Mouse (Mus musculus) hindbrain, postnatal 0 days (tissue): ENCODE data around the gene Gas6. TPM values are rescaled to one million over a fixed set of nuclear protein-coding genes. Genes with fewer than 3 reads are reported as not detected.

Source experiments
- ATAC-seq: fragments of 200-750 bp; cut with Nextera tagmentation; 2 replicates; pipeline ENCODE4 v1.8.0; 2017; ENCODE audit warnings: mild to moderate bottlenecking, moderate TSS enrichment, moderate library complexity
- DNase-seq: peaks from one replicate; pipeline ENCODE4 v3.0.0-alpha.2; 2015; ENCODE audit warnings: low spot score
- H3K27ac ChIP-seq: fragments of 300-500 bp; sonication (generic); 2 replicates; pipeline ENCODE4 v1.5.1; 2014; ENCODE audit warnings: mild to moderate bottlenecking
- H3K27me3 ChIP-seq: fragments of 300-500 bp; sonication (generic); 2 replicates; pipeline ENCODE4 v1.6.1; 2014; ENCODE audit warnings: low read length, mixed read lengths; ENCODE audit not compliant: insufficient read depth
- H3K36me3 ChIP-seq: fragments of 300-500 bp; sonication (generic); 2 replicates; pipeline ENCODE4 v1.6.1; 2014; ENCODE audit warnings: low read length, mixed read lengths; ENCODE audit not compliant: insufficient read depth
- H3K4me1 ChIP-seq: fragments of 300-500 bp; sonication (generic); 2 replicates; pipeline ENCODE4 v1.6.1; 2014; ENCODE audit warnings: antibody characterized with exemption, low read length, mixed read lengths; ENCODE audit not compliant: insufficient read depth
- H3K4me2 ChIP-seq: fragments of 300-500 bp; sonication (generic); 2 replicates; pipeline ENCODE4 v1.6.1; 2014; ENCODE audit warnings: low read depth, mild to moderate bottlenecking, low read length, moderate library complexity, mixed read lengths
- H3K4me3 ChIP-seq: fragments of 300-500 bp; sonication (generic); 2 replicates; pipeline ENCODE4 v1.5.1; 2014; ENCODE audit warnings: low read length
- H3K9ac ChIP-seq: fragments of 300-500 bp; sonication (generic); replicated peaks from 2 replicates; pipeline ENCODE4 v1.6.1; 2014; ENCODE audit warnings: mild to moderate bottlenecking, low read length, moderate library complexity, mixed read lengths
- H3K9me3 ChIP-seq: fragments of 300-500 bp; sonication (generic); 2 replicates; pipeline ENCODE4 v1.6.1; 2016; ENCODE audit warnings: low read length, mixed read lengths
- CTCF ChIP-seq: IDR thresholded peaks from 2 replicates; pipeline ENCODE4 v1.5.1; 2016; ENCODE audit warnings: antibody characterized with exemption, control low read depth, low read depth
- WGBS: fragments of 180-500 bp; shearing (Covaris S2); extraction: QIAGEN DNeasy Blood & Tissue Kit; methylation state at CpG from one replicate; pipeline ENCODE4 v1.1.7; 2014; 5-methylcytosine and 5-hydroxymethylcytosine counted together
- polyA plus RNA-seq: library from polyadenylated mRNA; unstranded; fragments of >200 nt; fragmentation: Nextera tagmentation; extraction: Ambion mirVana; gene quantifications from 2 replicates; pipeline ENCODE4 v1.2.1, GENCODE M21; 2015
- total RNA-seq: library from RNA; depleted of rRNA; stranded (reverse); fragments of >200 nt; gene quantifications from 2 replicates; pipeline ENCODE4 v1.2.3, GENCODE M21; 2014

Gene Gas6
- total and polyA plus RNA-seq, 2 experiments from 2014 or later = 78.4 to 89.0 TPM

- TF ChIP-seq CTCF = no peak
- WGBS = 44% methylated on average over 7 of the region's 9 CpGs
- peaks cover 22% of the 10 kb centered on the region for H3K4me1 ChIP-seq
- no peaks in the 10 kb centered on the region for H3K27me3 ChIP-seq
- no peaks in the 10 kb centered on the region for H3K36me3 ChIP-seq
- H3K9me3 ChIP-seq = no peaks in the 10 kb centered on the region
- H3K9ac ChIP-seq = no peak overlapping the region
- ATAC-seq = 0 out of 2 replicates have a peak, but pooled peaks have one; percentile 13
- peak overlapping the region; percentile 78 for H3K4me2 ChIP-seq
- no peak overlapping the region for H3K27ac ChIP-seq
- H3K4me3 ChIP-seq = no peak overlapping the region; the same call in 1 of the 2 replicates
- peak; percentile 29 for DNase-seq
These were observed 1.9 kb downstream of the Gas6 start for GRCm38 (mm10) chr8:13492198-13492995.

GRCm38 (mm10) chr8:13491491-13492010 lies 2.7 kb downstream of the Gas6 start:
- no peak overlapping the region for H3K9ac ChIP-seq
- H3K4me2 ChIP-seq = no peak overlapping the region
- 86% methylated on average over 14 of the region's 14 CpGs for WGBS
- no peak overlapping the region for H3K27ac ChIP-seq
- no peak for TF ChIP-seq CTCF
- no peaks in the 10 kb centered on the region for H3K9me3 ChIP-seq
- no peak for ATAC-seq
- DNase-seq = no peak
- no peaks in the 10 kb centered on the region for H3K27me3 ChIP-seq
- peaks cover 22% of the 10 kb centered on the region for H3K4me1 ChIP-seq
- H3K4me3 ChIP-seq = no peak overlapping the region
- no peaks in the 10 kb centered on the region for H3K36me3 ChIP-seq

DNA sequence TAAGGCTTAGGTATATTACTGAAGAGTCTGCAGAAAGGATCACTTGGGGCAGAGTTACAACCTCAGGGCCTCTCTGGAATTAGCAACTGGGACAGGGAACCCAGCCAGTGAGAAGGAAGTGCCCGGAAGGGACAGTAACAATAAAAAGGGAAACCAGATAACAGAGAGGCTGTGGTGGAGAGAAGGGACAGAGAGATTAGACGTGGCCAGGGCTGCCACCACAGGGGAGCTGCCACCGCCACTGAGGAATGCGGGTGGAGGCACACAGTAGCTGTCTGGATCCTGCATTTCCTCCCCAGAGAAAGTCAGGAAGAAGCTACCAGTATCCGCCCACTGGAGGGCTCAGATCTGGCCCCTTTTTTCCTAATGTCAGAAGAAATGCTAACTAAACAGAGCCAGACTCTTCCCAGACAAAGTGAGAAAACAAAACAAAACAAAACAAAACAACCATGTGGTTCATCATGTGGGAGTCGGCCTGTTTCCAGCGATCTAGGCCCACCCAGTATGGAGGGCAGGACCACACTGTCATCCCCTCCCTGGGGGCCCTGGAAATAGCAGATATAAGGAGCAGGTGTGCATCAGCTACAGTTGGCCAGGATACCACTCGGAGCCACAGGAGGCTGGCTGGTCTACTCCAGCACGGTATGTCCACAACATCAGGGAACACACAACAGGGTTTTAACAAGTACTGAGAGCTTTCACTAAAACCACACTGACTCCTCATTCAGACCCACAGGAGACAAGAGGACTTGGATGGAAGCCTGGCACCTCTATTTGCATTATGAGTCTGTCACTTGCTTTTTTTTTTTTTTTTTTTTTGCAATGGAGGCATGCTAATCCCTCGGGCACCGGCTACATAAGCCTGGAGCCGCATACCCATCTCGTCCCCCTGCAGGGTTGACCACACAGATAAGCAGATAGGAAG lies 4.0 kb downstream of the Gas6 start:
- WGBS = 26% methylated on average over 13 of the region's 13 CpGs
- H3K4me1 ChIP-seq = peaks cover 22% of the 10 kb centered on the region
- H3K4me2 ChIP-seq = no peak overlapping the region
- DNase-seq = peak; percentile 25
- no peaks in the 10 kb centered on the region for H3K27me3 ChIP-seq
- H3K4me3 ChIP-seq = no peak overlapping the region
- H3K27ac ChIP-seq = no peak overlapping the region
- no peaks in the 10 kb centered on the region for H3K36me3 ChIP-seq
- no peak overlapping the region for H3K9ac ChIP-seq
- TF ChIP-seq CTCF = no peak
- H3K9me3 ChIP-seq = no peaks in the 10 kb centered on the region
- no peak for ATAC-seq

DNA sequence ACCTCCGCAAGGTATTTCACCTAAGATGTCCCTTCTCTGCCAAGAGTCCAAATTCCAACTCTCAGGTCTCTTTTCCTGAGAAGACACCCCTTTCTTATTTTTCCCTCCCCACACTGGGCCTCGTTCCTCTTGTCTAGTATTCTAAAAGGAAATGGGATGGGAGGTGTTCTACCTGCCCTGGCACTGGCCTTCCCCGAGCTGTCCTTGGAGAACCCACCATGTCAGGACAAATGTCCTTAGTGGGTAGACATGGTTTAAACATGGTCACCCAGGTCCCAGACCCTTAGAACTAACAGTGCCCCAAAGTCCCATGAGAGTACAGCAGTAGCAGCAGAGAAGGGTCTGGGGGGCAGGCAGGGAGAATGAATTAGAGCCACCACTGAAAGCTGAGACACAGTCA lies 4.9 kb downstream of the Gas6 start:
- H3K27ac ChIP-seq = no peak overlapping the region
- no peak overlapping the region for H3K9ac ChIP-seq
- H3K4me3 ChIP-seq = no peak overlapping the region
- DNase-seq = no peak
- no peak overlapping the region for H3K4me2 ChIP-seq
- TF ChIP-seq CTCF = no peak
- H3K36me3 ChIP-seq = peaks cover 1% of the 10 kb centered on the region; the same call in 1 of the 2 replicates
- H3K27me3 ChIP-seq = no peaks in the 10 kb centered on the region
- peaks cover 22% of the 10 kb centered on the region for H3K4me1 ChIP-seq
- ATAC-seq = no peak
- no peaks in the 10 kb centered on the region for H3K9me3 ChIP-seq
- WGBS = 80% methylated on average over 3 of the region's 3 CpGs

DNA sequence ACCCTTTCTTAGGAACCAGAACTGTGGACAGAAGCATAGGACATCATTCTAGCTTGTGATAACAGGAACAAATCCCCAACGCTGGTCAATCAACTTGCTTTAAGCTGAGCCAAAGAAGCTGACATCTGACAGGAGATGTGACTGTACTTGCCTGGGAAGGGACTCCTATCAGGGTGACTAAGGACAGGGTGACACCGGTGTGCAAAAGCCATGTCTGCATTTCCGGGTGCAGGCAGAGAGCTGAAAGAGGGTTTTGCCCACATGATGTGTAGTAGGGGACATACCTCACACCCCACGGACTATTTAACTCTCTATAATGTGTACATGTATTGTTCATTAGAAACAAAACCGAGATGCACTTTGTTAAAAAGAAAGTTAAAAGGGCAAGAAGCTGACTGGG lies 11.1 kb downstream of the Gas6 start:
- ATAC-seq (no peak), DNase-seq (no peak)
- no peak for TF ChIP-seq CTCF
- Histone ChIP-seq H3K9me3 (no peaks in the 10 kb centered on the region), H3K4me3 (no peak overlapping the region), H3K4me1 (no peaks in the 10 kb centered on the region), H3K4me2 (no peak overlapping the region), H3K27ac (no peak overlapping the region), H3K9ac (no peak overlapping the region), H3K36me3 (peaks cover 22% of the 10 kb centered on the region), H3K27me3 (no peaks in the 10 kb centered on the region)
- 84% methylated on average over 5 of the region's 5 CpGs for WGBS

DNA sequence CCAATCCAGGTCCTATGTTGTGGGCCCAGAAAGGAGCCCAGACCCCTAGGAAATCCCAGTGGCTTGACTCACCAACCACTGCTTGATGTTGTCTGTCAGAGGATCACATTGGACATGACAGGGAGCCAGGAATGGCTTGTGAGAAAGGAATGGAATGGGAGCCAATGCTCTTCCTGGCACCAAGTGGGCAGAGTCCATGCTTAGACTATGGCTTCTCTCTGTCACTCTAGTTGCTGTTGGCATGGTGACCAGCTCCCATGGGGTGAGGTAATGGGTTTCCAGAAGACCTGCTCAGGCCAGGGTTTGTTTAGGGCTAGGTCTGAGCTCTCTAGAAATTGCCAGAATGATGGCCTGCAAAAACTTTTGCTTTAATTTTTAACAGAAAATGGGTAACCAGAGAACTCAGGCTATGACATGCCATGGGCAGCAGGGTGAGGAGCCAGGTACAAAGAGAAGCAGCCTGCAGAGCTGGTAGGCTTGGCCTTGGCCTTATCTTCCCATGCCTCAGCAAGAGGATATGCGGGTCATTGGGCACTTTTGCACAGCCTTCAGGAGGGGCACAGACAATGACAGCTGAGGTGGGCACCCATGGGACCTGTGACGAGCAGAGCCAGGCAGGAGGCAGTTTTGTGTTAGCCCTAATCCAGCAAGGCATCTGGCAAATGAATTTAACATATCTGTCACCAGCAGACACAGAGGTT lies 12.0 kb downstream of the Gas6 start:
- H3K4me3 ChIP-seq = no peak overlapping the region
- 61% methylated on average over 2 of the region's 2 CpGs for WGBS
- no peaks in the 10 kb centered on the region for H3K4me1 ChIP-seq
- H3K9me3 ChIP-seq = no peaks in the 10 kb centered on the region
- ATAC-seq (peak; percentile 80), DNase-seq (peak; percentile 48)
- no peak for TF ChIP-seq CTCF
- no peak overlapping the region for H3K9ac ChIP-seq
- H3K4me2 ChIP-seq = no peak overlapping the region
- no peaks in the 10 kb centered on the region for H3K27me3 ChIP-seq
- H3K36me3 ChIP-seq = peaks cover 31% of the 10 kb centered on the region
- no peak overlapping the region for H3K27ac ChIP-seq
